Mouse (Mus musculus): ENCODE data around the gene Col18a1.

Gene Col18a1

DNA sequence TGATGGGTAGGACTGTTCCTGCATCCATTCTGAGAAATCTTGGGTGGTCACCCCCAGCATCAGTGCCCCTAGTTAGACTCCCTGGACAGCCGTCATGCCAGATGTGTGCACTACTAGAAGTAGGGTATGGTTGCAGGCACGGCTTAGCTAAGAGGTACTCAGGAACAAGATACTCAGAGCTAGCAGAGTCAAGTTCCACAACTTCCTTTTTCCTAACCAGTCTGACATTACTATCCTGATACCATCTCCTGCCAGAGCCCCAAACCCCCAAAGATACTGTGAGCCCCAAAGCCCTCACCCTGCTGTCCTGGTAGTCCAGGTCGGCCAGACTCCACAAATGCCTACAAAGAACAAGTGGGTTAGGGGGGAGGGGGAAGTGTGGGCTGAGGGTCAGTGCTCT, 102.1 kb downstream of the Col18a1 start:
- no peak for DNase-seq (ENCODE audit: low spot score in 2 of 2)

DNA sequence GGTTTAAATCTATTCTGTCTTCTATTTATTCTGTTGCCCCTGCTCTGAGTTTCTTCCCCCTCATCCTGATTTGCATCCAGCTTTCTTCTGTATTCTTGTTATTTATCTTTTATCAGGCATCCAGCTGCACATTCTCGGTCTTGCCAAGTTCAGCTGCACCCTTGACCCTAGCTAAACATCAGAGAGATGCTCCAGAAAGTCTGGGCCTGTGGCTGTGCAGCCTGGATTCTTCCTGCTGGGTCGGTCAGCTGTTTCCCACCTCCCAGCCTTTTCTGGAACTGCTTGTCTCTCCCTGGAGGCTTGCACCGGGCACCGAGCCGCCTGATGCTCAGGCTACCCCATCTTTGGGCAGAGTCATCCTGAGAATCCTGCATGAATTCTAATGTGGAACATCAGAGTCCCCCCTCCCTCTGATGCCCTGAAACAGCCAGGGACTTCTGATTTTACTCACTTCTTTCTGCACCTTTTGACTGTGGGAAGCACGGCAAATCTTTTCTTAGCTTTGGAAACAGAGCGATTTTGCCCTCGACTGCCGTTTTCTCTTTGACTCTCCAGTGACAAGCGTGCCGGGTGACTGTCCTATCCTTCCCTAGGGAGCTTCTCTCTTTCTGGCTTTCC, 103.8 kb downstream of the Col18a1 start:
- no peak for DNase-seq (ENCODE audit: low spot score in 2 of 2)

DNA sequence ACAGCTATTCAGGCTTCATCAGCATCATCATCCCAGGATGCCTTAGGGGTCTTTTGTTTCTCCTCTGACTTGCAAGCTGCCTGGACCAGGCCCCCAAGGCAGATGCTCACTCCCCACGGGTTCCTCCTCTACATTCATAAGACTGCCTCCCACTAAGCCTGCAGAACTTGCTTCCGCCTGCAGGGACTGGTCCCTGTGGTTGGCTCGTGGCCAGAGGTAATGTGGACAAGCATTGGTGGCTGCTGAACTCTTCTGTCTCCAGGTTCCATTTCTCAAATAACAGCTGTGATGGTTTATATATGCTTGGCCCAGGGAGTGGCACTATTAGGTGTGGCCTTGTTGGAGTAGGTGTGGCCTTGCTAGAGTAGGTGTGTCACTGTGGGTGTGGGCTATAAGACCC, 104.9 kb downstream of the Col18a1 start:
- no peak for DNase-seq (ENCODE audit: low spot score in 2 of 2)

DNA sequence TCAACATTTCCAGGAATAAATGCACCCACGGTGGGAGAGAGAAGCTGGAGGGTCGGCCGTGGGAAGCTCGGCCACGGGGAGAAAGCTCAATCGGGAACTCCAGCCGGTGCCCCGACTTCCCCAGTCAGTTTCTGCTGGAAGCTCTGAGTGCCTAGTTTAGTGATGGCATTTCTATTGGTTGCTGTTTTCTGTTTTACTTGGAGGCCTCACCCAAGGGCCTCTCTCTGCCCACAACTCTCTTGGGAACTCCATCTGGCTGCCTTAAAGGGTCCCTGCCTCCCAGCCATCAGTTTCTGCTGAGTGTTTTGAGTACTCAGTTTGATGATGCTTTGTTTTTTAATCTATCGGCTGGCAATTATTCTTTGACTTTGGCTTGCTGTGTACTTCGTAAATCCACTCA, 109.6 kb downstream of the Col18a1 start:
- DNase-seq (ENCODE audit: low spot score in 2 of 2) = no peak

DNA sequence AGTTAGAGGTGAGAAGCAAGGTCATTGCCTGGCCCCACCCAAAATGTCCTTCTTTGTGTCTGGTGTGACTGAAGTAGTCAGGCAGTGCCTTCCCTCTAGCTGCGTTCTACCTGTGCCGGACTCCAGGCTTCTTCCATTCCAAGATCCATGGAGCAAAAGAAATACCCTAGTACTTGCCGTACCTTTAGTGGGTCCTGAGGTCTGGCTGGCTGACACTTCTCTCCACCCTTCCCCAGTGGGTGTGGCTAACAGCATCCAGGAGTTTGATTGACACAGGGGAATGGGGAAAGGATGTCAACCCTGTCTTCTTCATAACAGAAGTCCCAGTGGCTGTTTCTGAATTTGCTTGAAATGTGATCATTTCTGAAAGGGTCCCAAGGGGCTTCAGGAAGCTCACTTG, 117.7 kb downstream of the Col18a1 start:
- no peak for DNase-seq (ENCODE audit: low spot score in 2 of 2)

DNA sequence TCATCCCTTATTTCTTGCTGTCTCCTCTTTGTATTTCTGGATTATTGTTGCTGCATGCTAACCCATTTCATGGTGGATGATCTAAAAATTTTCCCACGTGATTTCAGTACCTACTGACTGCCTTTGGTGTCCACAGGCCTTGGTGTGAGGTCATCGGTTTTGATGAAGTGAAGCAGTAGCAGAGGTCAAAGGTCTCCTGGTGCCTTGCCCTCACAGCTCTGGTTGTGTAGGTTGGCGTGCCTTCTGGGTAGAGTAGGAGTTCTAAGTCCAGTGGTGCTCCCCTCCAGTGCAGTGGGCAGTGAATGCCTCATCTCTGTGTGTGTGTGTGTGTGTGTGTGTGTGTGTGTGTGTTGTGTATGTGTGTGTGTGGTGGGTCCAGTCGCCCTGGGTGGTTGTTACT, 118.2 kb downstream of the Col18a1 start:
- DNase-seq (ENCODE audit: low spot score in 2 of 2) = no peak

DNA sequence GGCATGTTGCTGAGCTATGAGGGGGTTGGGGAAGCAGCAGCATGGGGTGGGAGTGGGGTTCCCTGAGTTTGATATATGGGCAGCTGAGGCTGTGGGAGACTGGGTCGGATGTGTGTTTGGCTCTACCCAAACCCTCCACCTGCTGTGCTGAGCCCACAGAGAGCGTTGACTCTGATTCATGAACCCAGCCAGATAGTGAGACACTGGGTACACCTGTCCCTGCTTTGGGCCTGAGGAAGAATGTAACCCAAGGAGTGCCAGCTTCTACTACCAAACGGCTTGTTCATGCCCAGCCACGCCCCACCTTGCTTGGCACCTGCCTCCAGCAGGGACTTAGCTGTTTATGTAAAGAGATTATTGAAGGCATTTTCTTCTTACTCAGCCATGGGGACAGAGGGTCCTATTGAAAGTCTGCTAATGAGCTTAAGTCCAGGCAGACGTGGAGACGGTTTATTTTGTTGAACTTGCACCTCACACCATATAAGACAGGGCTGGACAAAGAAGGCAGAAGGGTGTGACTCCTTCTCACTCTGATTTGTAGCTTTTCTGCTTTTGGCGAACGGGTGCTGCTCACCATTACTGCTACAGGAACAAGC, 127.7 kb downstream of the Col18a1 start:
- DNase-seq (ENCODE audit: low spot score in 2 of 2) = no peak

DNA sequence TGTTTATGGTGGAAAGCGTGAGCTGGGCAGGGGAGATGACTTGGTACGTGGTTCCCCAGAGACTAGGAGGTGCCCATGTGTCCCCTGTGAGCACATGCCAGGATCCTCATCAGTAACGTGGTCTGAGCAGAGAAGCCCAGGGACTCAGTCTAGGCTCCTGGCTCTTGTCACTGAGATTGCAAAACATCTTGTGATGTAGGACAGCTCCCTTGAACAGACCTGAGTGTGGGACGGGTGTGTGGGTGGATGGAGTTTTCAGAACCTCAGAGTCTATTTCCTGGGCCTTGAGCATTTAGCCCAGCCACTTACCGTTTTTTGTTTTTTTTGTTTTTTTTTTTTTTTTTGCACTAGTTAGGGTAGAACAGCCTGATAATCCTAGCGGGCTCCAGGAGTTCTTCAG, 130.9 kb downstream of the Col18a1 start:
- DNase-seq (ENCODE audit: low spot score in 2 of 2) = no peak

DNA sequence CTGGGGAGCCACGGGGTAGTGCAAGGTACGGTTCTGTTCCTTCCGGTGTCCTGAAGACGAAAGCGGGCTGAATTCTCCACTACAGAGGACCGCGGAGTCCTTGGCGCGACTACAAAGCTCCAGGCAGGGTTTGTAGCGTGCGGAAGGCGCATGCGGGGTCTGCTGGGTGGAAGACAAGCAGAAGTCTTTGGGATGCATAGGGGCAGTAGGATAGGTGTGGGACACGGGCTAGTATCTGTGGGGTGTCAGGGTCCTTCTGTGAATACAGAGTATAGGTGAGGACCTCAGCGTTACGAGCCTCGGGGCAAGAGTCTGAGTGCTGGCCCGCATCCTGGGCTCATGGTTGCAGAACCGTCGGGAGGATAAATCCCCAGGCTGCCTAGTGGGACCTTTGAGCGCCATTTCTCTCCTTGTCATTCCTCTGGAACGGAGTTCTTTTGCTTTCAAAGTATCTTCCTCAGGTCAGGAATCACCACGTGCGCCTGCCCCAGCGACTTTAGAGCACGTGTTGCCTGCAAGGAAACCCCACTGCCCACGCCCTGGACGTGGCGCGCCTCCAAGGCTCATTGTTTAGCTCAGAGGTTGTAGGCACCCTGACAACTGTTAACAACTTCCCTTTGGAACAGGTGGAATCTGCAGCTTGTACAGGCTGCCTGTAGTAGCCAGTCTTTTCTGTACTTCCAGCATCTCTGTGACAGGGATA, 132.9 kb downstream of the Col18a1 start:
- DNase-seq (ENCODE audit: low spot score in 2 of 2) = peak in 1 of 2 experiments; percentile 17

DNA sequence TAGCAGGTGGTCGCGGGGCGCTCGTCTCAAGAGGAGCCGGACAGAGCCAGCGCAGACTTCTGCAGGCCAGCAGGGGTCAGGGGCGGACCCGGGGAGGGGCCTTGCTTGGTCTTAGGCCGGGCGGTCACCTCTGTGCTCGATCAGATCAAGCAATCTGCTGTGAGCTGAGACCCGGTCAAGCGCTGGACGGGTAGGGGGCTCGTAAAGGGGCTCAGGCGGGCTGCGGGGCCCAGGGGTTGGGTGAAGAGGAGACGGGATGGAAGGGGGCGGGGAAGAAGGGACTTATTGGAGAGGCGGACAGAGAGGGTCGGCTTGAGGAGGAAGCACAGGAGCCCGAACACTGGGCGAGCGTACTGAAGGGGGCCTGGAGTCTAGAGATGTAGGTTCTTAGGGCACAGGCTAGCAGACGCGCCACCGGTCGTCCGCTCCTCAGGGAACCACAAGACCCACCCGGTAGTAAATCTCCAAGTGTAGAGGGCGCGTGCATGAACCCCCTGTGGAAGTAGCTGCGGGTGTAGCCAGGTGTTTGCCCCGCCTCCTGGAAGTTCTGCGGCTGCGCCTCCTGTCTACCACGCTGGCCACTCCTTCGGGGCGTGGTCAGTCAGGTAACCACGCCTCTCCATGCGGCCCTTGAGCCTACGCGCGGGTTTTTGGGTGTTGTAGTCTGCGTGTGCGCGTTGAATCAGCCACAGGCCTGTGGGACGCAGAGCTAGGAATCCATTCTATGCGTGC, 133.6 kb downstream of the Col18a1 start:
- peak; percentile 88 to 90 for DNase-seq (ENCODE audit: low spot score in 2 of 2)

DNA sequence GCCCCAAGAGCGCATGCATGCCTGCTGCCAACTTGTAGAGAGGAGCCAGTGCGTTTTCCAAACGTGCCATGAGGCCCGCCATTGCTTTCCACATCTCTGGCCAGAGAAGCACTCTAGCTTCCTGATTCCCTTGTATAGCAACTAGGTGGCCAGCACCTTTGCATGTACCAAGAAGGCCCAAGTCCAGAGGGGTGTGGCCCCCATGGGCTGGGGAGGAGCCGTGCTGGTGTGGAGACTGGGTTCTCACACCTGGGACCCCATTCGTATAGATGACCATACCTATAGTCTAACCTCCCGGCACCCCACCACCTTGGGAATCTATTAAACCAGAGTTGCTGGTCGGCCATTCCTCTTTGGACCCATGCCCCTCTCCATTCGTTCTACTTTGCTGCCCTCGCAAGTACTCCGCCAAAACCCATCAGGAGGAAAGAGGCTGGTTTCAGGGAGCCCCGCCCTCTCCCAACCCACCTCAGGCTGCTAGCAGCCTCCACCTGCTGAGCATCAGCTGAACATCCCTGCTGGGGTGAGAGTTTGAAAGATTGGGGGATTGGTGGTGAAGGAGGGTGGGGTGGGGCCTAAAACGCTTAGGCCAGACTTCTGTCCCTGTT, 134.5 kb downstream of the Col18a1 start, which contains the start of gene Slc19a1:
Gene Slc19a1, plus strand, starts transcription at position 474 of the 608 bp plus-strand sequence.
- DNase-seq (ENCODE audit: low spot score in 2 of 2) = no peak

DNA sequence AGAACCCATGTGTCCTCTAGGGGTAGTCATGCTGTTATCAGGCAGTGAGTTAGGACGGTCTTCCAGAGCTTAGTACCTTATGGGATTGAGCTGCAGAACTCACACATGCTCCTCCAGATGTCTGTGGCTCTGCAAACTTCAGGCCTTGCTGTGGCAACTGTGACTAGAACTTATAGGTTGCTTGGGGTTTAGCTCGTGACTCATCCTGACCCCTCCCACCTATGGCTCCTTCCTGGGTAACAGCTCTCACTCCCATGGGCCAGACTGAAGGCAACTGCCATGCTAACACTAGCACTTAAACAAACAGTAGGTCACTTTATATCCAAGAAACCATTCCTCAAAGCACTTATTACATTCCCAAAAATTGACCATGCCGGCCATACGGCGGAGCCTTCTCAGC, 135.7 kb downstream of the Col18a1 start:
- DNase-seq (ENCODE audit: low spot score in 2 of 2) = no peak

DNA sequence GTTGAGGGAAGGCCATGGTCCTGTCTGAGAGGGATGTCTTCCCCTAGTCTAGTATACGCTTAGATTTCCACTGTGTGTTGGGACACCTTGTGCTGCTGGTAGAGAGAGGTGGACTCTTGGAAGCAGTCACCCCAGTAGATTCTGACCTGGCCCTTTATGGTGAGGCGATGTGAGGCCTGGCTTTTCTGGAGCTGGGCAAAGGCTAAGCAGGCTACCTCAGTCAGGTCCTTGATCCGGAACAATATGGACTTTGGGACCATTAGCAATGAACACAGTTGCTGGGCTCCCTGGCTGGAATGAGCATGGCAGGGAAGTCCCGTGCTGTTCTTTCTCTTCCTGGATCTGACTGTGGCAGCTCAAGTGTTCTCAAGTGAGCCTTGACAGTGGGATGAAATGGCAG, 136.6 kb downstream of the Col18a1 start:
- no peak for DNase-seq (ENCODE audit: low spot score in 2 of 2)

DNA sequence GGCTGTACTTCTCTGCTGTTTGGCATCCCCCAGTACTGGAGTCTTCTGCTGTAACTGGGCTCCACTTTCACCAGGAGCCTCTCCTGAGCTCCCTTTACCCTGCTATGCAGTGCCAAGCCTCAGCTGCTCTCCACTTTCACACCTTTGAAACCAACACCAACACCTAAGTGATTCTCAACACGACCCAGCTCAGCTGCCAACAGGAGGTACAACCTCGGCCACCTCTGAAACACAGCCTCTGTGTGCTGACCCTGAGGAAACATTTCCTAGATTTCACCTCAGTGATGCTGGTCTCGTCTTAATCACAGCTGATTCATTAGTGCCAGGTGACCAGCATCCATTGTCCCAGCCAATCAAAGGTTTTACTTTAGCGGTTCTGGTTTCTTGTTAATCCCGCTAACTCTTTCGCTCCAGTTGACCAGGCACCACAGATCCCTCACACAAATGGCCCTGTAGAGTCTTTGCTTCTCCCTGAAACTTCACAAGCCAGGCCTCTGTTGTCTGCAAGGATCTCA, 137.5 kb downstream of the Col18a1 start:
- no peak for DNase-seq (ENCODE audit: low spot score in 2 of 2)

DNA sequence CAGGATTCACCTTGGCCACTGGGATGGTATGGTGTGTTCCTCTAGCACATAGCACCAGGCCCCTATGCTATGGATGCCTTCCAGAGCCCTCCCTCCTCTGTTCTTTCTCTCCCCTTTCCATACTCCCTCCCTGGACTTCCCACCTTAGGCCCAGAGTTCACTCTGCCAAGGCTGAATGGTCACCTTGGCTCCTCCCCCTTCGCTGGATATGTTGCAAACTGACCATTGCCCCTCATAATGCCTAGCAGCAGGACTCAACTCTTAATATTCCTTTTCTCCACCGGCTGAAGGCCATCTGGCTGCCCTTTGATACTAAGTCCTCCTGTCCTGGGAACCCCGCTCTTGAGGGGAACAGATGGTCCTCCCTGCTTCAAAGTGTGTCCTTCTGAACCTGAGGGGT, 139.4 kb downstream of the Col18a1 start:
- DNase-seq (ENCODE audit: low spot score in 2 of 2) = no peak

DNA sequence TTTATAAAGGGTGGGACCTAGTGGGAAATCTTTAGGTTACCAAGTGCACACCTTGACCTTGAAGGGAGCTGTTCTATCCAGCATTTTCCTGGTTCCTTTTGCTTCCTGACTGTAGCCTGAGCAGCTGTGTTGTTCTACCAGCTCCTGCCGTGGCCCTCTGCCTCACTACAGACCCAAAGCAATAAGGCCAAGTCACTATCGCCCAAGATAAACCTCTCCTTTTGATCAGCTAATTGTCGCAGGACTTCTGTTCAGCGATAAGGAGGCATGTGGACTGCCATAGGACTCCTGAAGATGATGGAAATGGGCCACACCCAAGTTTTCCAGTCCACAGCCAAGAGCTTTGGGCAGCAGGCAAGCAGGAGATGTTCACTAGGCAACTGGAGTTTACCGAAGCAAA, 142.1 kb downstream of the Col18a1 start:
- DNase-seq (ENCODE audit: low spot score in 2 of 2) = no peak

DNA sequence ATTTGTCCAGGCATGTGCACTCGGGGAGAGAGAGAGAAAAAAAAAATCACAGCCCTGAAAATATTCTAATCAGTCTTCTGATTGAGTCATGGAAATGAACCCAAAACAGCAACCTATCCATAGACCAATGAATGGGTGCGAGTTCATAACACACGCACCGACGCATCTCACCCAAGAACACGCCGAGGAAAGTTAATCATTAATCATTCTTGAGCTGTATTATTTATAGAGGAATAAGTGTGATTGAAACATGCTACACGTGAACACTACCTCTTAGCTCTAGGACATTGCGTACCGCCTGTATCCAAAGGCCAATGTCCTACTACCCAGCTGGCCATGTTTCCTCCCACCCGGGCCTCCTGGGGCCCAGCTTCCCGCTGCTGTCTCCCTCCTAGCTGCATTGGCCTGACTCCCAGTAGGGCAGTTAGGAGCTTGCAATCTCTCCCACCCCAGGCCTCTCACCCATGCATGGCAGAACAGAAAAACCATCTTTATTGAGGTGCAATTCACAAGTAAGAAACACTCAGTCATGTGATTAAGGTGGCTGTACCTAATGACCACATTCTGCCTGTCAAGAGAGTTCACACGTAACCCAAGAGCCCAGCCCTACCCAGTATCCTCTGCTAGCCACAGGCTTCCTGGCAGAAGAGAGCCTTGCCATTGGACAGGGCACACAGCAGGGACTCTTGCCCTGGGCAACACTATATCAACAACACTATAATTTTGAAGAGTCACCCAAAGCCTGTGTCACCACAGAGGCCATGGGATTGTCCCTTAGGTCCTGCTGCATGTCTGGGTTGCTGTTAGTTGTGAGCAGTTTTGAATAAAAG, 143.8 kb downstream of the Col18a1 start:
- no peak for DNase-seq (ENCODE audit: low spot score in 2 of 2)

DNA sequence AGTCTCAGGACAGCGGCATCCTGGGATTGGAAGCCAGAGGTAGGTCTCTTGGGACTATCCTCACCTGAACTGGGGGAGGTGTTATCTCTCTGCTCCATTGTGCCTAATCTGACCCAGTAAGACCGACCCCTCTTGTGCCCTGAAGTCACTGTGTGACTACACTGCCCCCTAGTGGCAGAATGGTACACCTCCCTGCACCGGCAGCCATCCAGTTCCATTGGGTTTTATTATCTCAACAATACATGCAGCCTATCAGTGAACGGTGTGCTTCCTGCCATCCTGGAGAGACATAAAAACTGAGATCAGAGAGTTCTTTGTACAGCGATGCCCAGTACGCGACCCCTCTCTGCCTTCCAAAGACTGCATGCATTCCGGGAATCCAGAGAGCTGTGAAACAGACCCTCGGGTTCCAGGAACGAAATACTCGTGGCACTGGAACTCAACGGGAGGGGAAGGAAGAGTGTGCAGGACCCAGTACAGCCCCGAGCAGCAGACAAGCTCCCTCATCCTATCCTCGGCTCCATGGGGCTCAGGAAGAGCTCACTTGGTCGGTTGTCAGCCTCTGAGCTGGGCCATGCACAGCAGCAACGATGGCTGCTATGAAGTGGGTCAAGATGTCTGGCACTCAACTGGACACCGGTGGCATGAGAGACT, 144.8 kb downstream of the Col18a1 start:
- peak; percentile 37 to 57 for DNase-seq (ENCODE audit: low spot score in 2 of 2)

DNA sequence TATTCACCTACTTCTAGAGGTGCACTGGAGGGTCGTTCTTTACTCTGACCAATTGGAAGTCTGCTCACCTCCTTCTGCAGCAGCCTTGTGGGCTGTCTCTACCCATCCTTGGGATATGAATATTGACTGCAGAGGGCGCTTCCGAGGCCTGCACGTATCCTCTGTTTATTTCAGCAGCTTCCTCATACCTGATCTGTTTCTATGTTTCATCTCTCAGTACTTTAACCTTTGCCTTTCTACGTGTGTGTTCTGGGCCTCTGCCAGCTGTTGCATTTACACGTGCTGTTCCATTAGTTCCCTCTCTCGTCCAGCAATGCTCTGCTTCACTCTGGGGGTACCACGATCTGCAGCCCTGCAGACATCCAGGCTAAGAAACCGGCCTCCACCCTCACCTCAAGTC, 148.7 kb downstream of the Col18a1 start:
- no peak for DNase-seq (ENCODE audit: low spot score in 2 of 2)

DNA sequence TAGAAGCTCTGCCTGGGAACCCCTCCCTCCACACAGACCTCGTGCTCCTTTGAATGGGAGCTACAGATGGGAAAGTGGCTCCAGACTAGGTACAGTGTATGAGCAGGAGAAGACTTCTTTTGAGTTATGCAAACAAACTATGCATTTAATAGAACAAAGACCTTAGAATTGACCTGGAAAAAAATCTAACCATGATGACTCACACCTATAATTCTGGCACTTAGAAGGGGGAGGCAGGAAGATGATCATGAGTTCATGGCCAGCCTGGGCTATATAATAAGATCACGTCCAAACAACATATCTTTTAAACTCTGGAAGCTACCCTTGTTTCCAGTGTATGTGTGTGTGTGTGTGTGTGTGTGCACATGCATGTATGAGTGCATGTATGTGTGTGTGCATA, 149.3 kb downstream of the Col18a1 start:
- no peak for DNase-seq (ENCODE audit: low spot score in 2 of 2)

DNA sequence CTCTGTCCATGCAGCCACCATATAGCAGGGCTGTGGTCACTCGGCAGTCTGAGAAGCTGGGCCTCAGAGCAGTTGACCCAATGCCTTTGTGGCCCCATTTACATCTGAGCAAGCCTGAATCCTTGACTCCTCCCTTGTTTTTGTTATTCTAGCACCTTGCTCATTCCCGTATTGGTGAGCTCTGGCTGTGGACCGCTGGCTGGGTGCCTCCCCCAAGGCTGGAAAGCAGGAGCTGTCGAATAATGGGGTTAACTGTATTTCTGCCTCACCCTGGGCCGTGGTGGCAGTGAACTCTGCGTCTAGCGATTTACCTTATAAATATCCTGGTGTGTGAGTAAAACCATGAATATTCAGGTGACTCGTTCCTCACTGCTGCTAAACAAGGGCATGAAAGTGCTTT, 149.8 kb downstream of the Col18a1 start:
- no peak for DNase-seq (ENCODE audit: low spot score in 2 of 2)
